Comparison of ENCODE assay signal across 8 mouse cellular contexts in genomic region chr4:137865221-137865641, GRCm38 (mm10). TPM values are rescaled to one million over a fixed set of nuclear protein-coding genes. Genes with fewer than 3 reads are reported as not detected.
A peak's percentile ranks its signal among the peaks of the same experiment; 100 is the strongest.
DNase-seq lines count a peak whose midpoint lies in the region; ATAC-seq and TF ChIP-seq lines count a peak whose summit lies in the region.

No protein-coding gene starts in this region.

- no peaks in the 10 kb centered on the region for H3K27me3 ChIP-seq in kidney, embryonic 15.5 days
- peaks cover 10% of the 10 kb centered on the region; the same call in 1 of the 2 replicates for H3K27me3 ChIP-seq in forebrain, embryonic 12.5 days
- no peaks in the 10 kb centered on the region for H3K27me3 ChIP-seq in intestine, postnatal 0 days (replicated peaks; ENCODE audit: control insufficient read depth, insufficient read depth, low read length)
- H3K27me3 ChIP-seq in neural tube, embryonic 13.5 days, result no peaks in the 10 kb centered on the region

- peak overlapping the region; percentile 39 for H3K4me2 ChIP-seq in kidney, embryonic 15.5 days
- peak overlapping the region; percentile 3; the same call in 1 of the 2 replicates for H3K4me2 ChIP-seq in forebrain, embryonic 12.5 days
- H3K4me2 ChIP-seq in intestine, postnatal 0 days (replicated peaks; ENCODE audit: low read depth), result peak overlapping the region; percentile 72
- peak overlapping the region; percentile 79 for H3K4me2 ChIP-seq in neural tube, embryonic 13.5 days

- peaks cover 85% of the 10 kb centered on the region for H3K4me1 ChIP-seq in kidney, embryonic 15.5 days
- peaks cover 59% of the 10 kb centered on the region for H3K4me1 ChIP-seq in forebrain, embryonic 12.5 days
- peaks cover 21% of the 10 kb centered on the region for H3K4me1 ChIP-seq in intestine, postnatal 0 days (replicated peaks; ENCODE audit: control insufficient read depth, insufficient read depth, low read length)
- peaks cover 78% of the 10 kb centered on the region for H3K4me1 ChIP-seq in neural tube, embryonic 13.5 days (replicated peaks)

- no peaks in the 10 kb centered on the region for H3K36me3 ChIP-seq in kidney, embryonic 15.5 days
- H3K36me3 ChIP-seq in forebrain, embryonic 12.5 days (replicated peaks), result no peaks in the 10 kb centered on the region
- H3K36me3 ChIP-seq in intestine, postnatal 0 days (ENCODE audit: control insufficient read depth, insufficient read depth), result no peaks in the 10 kb centered on the region
- no peaks in the 10 kb centered on the region for H3K36me3 ChIP-seq in neural tube, embryonic 13.5 days

- TF ChIP-seq CTCF in intestine, postnatal 0 days (IDR thresholded peaks at IDR 0.05; ENCODE audit: low read depth), result no peak

- no peak overlapping the region for H3K4me3 ChIP-seq in kidney, embryonic 15.5 days (replicated peaks)
- no peak overlapping the region for H3K4me3 ChIP-seq in forebrain, embryonic 12.5 days (replicated peaks)
- no peak overlapping the region for H3K4me3 ChIP-seq in intestine, postnatal 0 days (ENCODE audit: low read depth, low read length)
- 0 out of 2 replicates have a peak overlapping the region, but pooled peaks have one; percentile 2 for H3K4me3 ChIP-seq in neural tube, embryonic 13.5 days

- H3K9ac ChIP-seq in kidney, embryonic 15.5 days, result no peak overlapping the region
- no peak overlapping the region for H3K9ac ChIP-seq in forebrain, embryonic 12.5 days
- H3K9ac ChIP-seq in intestine, postnatal 0 days (ENCODE audit: low read depth, low read length), result no peak overlapping the region
- H3K9ac ChIP-seq in neural tube, embryonic 13.5 days, result peak overlapping the region; percentile 54

- WGBS in kidney, embryonic 15.5 days, result 37% methylated on average over 10 of the region's 10 CpGs
- 71% methylated on average over 10 of the region's 10 CpGs for WGBS in forebrain, embryonic 12.5 days
- WGBS in intestine, postnatal 0 days, result 63% methylated on average over 10 of the region's 10 CpGs
- WGBS in neural tube, embryonic 13.5 days, result 38% methylated on average over 10 of the region's 10 CpGs

- no peak for DNase-seq in kidney, adult 18-20 months
- no peak for DNase-seq in cerebellum, postnatal 10 days
- no peak for DNase-seq in adrenal gland, postnatal 10 days
- DNase-seq in B cell, adult 2 months, result no peak

- H3K9me3 ChIP-seq in kidney, embryonic 15.5 days (replicated peaks), result no peaks in the 10 kb centered on the region
- no peaks in the 10 kb centered on the region for H3K9me3 ChIP-seq in forebrain, embryonic 12.5 days
- no peaks in the 10 kb centered on the region for H3K9me3 ChIP-seq in intestine, postnatal 0 days (ENCODE audit: control insufficient read depth)
- no peaks in the 10 kb centered on the region for H3K9me3 ChIP-seq in neural tube, embryonic 13.5 days

- H3K27ac ChIP-seq in kidney, embryonic 15.5 days, result peak overlapping the region; percentile 25; the same call in 1 of the 2 replicates
- H3K27ac ChIP-seq in forebrain, embryonic 12.5 days, result peak overlapping the region; percentile 27
- 0 out of 2 replicates have a peak overlapping the region, but pooled peaks have one; percentile 35 for H3K27ac ChIP-seq in intestine, postnatal 0 days (ENCODE audit: low read depth, low read length)
- peak overlapping the region; percentile 74 for H3K27ac ChIP-seq in neural tube, embryonic 13.5 days (replicated peaks)

- ATAC-seq in kidney, embryonic 15.5 days (replicated peaks; ENCODE audit: low FRiP score), result no peak
- no peak for ATAC-seq in forebrain, embryonic 12.5 days (ENCODE audit: low FRiP score)
- no peak for ATAC-seq in intestine, postnatal 0 days
- ATAC-seq in neural tube, embryonic 13.5 days (ENCODE audit: low read depth), result no peak

RNA-seq across cellular contexts. Expression of gene Ece1, which starts 3.2 kb away (rescaled TPM):
- polyA plus RNA-seq in kidney, embryonic 15.5 days (2015; fragmentation: Nextera tagmentation; extraction: Ambion mirVana), result 53.7 and 58.5 TPM in 2 replicates
- 18.3 and 23.4 TPM in 2 replicates for polyA plus RNA-seq in forebrain, embryonic 12.5 days (2016; fragmentation: Nextera tagmentation; extraction: Ambion mirVana)
- polyA plus RNA-seq in intestine, postnatal 0 days (2015; fragmentation: Nextera tagmentation; extraction: Ambion mirVana), result 44.9 and 49.1 TPM in 2 replicates
- 27.5 and 32.6 TPM in 2 replicates for polyA plus RNA-seq in neural tube, embryonic 13.5 days (2015; fragmentation: Nextera tagmentation; extraction: Ambion mirVana)
- total RNA-seq in adrenal gland, postnatal 10 days (2021), result 100 to 1,000 TPM; 183 to 188 TPM

Comparison
In these comparisons a context has a peak if more than half of its experiments do, and no peak if none do; other contexts are left out.
1. H3K4me2 ChIP-seq: peak in every context shown above with its lines; median percentile 79 in neural tube, embryonic 13.5 days; 72 in intestine, postnatal 0 days; 39 in kidney, embryonic 15.5 days; 3 in forebrain, embryonic 12.5 days.